Mouse (Mus musculus) forebrain, embryonic 11.5 days (tissue): ENCODE measurements around the gene Ano1. TPM values are rescaled to one million over a fixed set of nuclear protein-coding genes. Genes with fewer than 3 reads are reported as not detected.
A peak's percentile ranks its signal among the peaks of the same experiment; 100 is the strongest.

Source experiments
- ATAC-seq: fragments of 200-750 bp; cut with Nextera tagmentation; replicated peaks from 2 replicates; pipeline ENCODE4 v1.8.0; 2017; ENCODE audit warnings: moderate TSS enrichment; ENCODE audit not compliant: low FRiP score
- DNase-seq: peaks from one replicate; pipeline ENCODE4 v3.0.0-alpha.2; 2017; ENCODE audit warnings: low spot score
- H3K27ac ChIP-seq: fragments of 300-500 bp; sonication (generic); 2 replicates; pipeline ENCODE4 v1.5.1; 2014; ENCODE audit warnings: low read depth, low read length
- H3K27me3 ChIP-seq: fragments of 300-500 bp; sonication (generic); 2 replicates; pipeline ENCODE4 v1.6.1; 2014; ENCODE audit warnings: mild to moderate bottlenecking, low read length, mixed read lengths; ENCODE audit not compliant: control insufficient read depth, insufficient read depth
- H3K36me3 ChIP-seq: fragments of 300-500 bp; sonication (generic); 2 replicates; pipeline ENCODE4 v1.6.1; 2014; ENCODE audit warnings: mild to moderate bottlenecking, low read length, moderate library complexity, mixed read lengths; ENCODE audit not compliant: control insufficient read depth, insufficient read depth
- H3K4me1 ChIP-seq: fragments of 300-500 bp; sonication (generic); replicated peaks from 2 replicates; pipeline ENCODE4 v1.6.1; 2014; ENCODE audit warnings: low read length, mixed read lengths; ENCODE audit not compliant: control insufficient read depth, insufficient read depth
- H3K4me2 ChIP-seq: fragments of 300-500 bp; sonication (generic); 2 replicates; pipeline ENCODE4 v1.6.1; 2014; ENCODE audit warnings: low read depth, mild to moderate bottlenecking, low read length, moderate library complexity, mixed read lengths; ENCODE audit not compliant: severe bottlenecking
- H3K4me3 ChIP-seq: fragments of 300-500 bp; sonication (generic); 2 replicates; pipeline ENCODE4 v1.5.1; 2014; ENCODE audit warnings: low read depth, low read length
- H3K9ac ChIP-seq: fragments of 300-500 bp; sonication (generic); 2 replicates; pipeline ENCODE4 v1.6.1; 2014; ENCODE audit warnings: low read length
- H3K9me3 ChIP-seq: fragments of 300-500 bp; sonication (generic); 2 replicates; pipeline ENCODE4 v1.6.1; 2016; ENCODE audit warnings: low read length, mixed read lengths; ENCODE audit not compliant: control insufficient read depth
- WGBS: fragments of 180-500 bp; shearing (Covaris S2); extraction: QIAGEN DNeasy Blood & Tissue Kit; methylation state at CpG from one replicate; pipeline ENCODE4 v1.1.7; 2014; 5-methylcytosine and 5-hydroxymethylcytosine counted together
- polyA plus RNA-seq: library from polyadenylated mRNA; unstranded; fragments of >200 nt; fragmentation: Nextera tagmentation; extraction: Ambion mirVana; gene quantifications from 2 replicates; pipeline ENCODE4 v1.2.1, GENCODE M21; 2014

Gene Ano1
- polyA plus RNA-seq = 22.9 and 25.6 TPM in 2 replicates

DNA sequence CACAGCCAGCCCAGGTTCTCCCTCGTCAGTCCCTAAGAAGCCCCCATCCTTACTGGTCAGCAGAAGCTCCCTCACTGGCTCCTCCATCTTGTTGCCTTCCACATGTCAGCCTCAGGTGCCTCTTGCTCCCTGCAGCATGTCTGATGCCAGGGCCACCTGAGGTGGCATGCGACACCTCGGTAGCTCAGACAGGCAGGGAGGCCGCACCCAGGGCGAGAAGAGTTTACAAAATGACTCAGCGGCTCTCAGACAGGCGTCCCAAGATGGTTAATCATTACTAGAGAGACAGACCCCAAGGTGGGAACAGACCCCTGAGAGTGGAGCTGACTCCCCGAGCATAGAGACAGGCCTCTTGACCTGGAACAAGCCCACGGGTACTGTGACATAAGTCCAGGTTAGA, at the start of gene Ano1:
TSS of gene Ano1 (minus strand) at position 142 of the 400 bp plus-strand sequence.
- Histone ChIP-seq H3K4me2 (no peak within 1 kb of the TSS), H3K9me3 (no peaks in the 10 kb centered on the region), H3K4me1 (no peaks in the 10 kb centered on the region), H3K27me3 (no peaks in the 10 kb centered on the region), H3K9ac (no peak within 1 kb of the TSS), H3K4me3 (no peak within 1 kb of the TSS), H3K36me3 (no peaks in the 10 kb centered on the region), H3K27ac (no peak within 1 kb of the TSS)
- DNase-seq (no peak), ATAC-seq (no peak)
- 84% methylated on average over 9 of the region's 9 CpGs for WGBS

DNA sequence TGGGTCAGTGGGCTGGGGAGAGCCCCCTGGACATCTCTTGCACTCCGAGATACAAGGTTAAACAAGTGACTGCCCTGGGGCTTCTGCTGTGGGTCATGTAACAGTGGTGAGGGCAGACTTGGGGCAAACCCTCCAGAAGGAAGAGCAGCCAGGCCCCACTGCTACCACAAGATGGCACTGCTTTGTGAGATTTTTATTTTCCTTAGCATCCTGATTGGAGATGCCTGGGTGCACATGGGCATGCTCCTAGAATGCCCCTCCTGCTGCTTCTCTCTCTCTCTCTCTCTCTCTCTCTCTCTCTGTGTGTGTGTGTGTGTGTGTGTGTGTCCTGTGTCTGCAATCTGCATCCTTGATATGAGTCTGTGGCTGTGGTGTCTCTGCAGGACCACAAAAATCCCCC, 46.7 kb upstream of the Ano1 start:
- ATAC-seq (peak; percentile 43; the same call in 1 of the 2 replicates), DNase-seq (no peak)
- Histone ChIP-seq H3K27ac (no peak overlapping the region), H3K9me3 (no peaks in the 10 kb centered on the region), H3K9ac (no peak overlapping the region), H3K36me3 (no peaks in the 10 kb centered on the region), H3K4me3 (no peak overlapping the region), H3K27me3 (no peaks in the 10 kb centered on the region; the same call in 1 of the 2 replicates), H3K4me2 (no peak overlapping the region), H3K4me1 (peaks cover 2% of the 10 kb centered on the region; the same call in 1 of the 2 replicates)
- 23% methylated on average over 1 of the region's 1 CpGs for WGBS

DNA sequence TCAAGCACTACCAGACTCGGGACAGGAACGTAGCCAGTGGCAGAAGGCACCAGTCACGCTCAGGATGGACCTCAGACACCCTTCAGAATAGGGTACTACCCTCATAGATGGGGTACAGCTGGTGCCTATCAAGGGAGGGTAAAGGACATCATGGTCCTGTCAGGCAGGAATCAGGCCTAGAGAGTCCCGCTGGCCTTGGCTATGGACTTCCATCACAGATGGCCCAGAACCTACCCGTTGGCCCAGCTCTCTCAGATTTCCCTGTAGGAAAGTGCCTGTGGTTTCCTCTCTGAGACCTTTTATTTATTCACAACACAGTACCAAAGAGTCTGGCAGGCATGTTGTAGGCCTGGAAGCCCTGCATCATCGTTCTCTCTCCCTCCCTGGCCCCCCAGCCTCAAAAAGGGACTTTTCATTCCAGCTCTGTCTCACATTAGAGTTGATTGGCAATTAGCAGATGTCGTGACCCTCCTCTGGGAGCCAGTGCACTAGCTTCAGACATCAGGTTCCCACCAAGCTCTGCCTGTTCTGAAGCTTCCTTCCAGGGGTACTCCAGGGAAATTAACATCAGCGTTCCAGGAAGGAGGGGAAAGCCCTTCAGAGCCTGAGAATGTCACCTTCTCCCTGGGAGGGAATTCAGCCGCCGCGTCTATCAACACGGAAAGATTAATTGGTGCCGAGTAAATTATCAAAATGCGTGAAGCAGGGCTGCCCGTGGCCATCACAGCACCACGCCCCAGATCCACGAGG, 45.4 kb upstream of the Ano1 start:
- H3K27me3 ChIP-seq = no peaks in the 10 kb centered on the region; the same call in 1 of the 2 replicates
- H3K4me3 ChIP-seq = no peak overlapping the region
- H3K27ac ChIP-seq = no peak overlapping the region
- H3K9me3 ChIP-seq = no peaks in the 10 kb centered on the region
- no peaks in the 10 kb centered on the region for H3K36me3 ChIP-seq
- ATAC-seq = no peak
- DNase-seq = no peak
- no peak overlapping the region for H3K4me2 ChIP-seq
- H3K4me1 ChIP-seq = peaks cover 2% of the 10 kb centered on the region; the same call in 1 of the 2 replicates
- WGBS = 71% methylated on average over 17 of the region's 17 CpGs
- H3K9ac ChIP-seq = no peak overlapping the region

DNA sequence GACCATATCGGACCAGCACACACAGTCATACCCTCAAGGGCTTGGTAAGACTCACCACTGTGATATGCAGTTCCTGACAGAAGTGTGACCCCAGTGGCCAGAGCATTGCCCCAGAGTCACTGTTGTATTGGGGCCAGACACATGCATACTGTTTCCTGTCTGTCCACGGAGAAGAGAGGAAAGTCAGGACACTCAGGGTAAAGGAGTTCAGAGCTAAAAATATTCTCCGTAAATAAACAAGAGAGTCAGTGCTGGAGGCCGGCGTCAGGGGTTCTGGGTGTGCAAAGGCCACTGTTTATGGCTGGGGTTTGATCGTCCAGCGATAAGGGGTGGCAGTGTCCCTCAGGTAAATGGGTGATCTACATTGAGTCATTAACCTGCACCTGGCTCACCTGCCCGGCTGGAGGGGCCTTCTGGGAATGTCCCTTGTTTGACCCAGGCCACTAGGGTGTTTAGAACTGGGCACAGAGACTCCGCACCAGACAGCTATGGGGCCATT, 44.3 kb upstream of the Ano1 start:
- Histone ChIP-seq H3K9me3 (no peaks in the 10 kb centered on the region), H3K9ac (no peak overlapping the region), H3K27me3 (no peaks in the 10 kb centered on the region; the same call in 1 of the 2 replicates), H3K27ac (no peak overlapping the region), H3K4me2 (no peak overlapping the region), H3K4me1 (peaks cover 2% of the 10 kb centered on the region; the same call in 1 of the 2 replicates), H3K36me3 (no peaks in the 10 kb centered on the region), H3K4me3 (no peak overlapping the region)
- DNase-seq = no peak
- 88% methylated on average over 9 of the region's 9 CpGs for WGBS
- ATAC-seq = no peak

DNA sequence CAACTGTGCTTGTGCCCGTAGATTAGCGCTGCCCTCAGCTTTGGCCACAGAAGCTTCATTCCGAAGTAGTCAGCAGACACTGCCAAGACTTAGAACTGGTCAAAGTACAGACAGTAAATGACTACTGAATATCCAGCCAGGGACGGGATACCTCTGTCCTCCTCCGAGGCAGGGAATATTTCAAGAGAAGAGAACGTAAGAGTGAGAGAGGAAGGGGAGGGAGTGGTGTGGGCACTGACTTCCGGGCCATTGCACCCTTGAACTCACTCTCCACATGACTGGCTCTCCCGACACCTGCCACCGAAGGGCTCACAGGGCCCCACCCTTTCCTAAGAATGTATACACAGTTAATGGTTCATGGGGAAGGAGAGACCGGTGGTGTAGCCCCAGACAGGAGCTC, 41.5 kb upstream of the Ano1 start:
- H3K36me3 ChIP-seq = no peaks in the 10 kb centered on the region
- ATAC-seq (no peak), DNase-seq (no peak)
- H3K9ac ChIP-seq = no peak overlapping the region
- H3K27ac ChIP-seq = no peak overlapping the region
- no peak overlapping the region for H3K4me3 ChIP-seq
- H3K27me3 ChIP-seq = no peaks in the 10 kb centered on the region
- H3K4me2 ChIP-seq = no peak overlapping the region
- WGBS = 86% methylated on average over 10 of the region's 10 CpGs
- H3K9me3 ChIP-seq = no peaks in the 10 kb centered on the region
- no peaks in the 10 kb centered on the region; the same call in 1 of the 2 replicates for H3K4me1 ChIP-seq

DNA sequence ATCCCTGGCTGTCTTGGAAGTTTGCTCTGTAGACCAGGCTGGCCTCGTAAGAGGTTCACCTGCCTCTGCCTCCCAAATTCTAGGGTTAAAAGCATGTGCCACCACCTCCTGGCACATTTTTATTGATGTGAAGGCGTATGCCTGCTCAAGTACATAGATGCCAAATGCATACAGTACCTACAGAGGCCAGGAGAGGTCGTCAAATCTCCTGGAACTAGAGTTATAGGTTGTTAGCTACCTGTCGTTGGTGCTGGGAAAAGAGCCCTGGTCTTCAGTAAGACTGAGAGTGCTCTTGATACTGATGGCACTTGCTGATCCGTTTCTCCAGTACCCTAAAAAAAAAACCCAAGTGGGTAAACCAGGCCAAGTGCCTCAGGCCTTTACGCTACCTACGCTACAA, 39.7 kb upstream of the Ano1 start:
- H3K9me3 ChIP-seq = no peaks in the 10 kb centered on the region
- H3K4me2 ChIP-seq = no peak overlapping the region
- no peaks in the 10 kb centered on the region for H3K4me1 ChIP-seq
- H3K4me3 ChIP-seq = no peak overlapping the region
- H3K36me3 ChIP-seq = no peaks in the 10 kb centered on the region
- DNase-seq (no peak), ATAC-seq (no peak)
- 89% methylated on average over 7 of the region's 7 CpGs for WGBS
- no peaks in the 10 kb centered on the region for H3K27me3 ChIP-seq
- H3K27ac ChIP-seq = no peak overlapping the region
- no peak overlapping the region for H3K9ac ChIP-seq

DNA sequence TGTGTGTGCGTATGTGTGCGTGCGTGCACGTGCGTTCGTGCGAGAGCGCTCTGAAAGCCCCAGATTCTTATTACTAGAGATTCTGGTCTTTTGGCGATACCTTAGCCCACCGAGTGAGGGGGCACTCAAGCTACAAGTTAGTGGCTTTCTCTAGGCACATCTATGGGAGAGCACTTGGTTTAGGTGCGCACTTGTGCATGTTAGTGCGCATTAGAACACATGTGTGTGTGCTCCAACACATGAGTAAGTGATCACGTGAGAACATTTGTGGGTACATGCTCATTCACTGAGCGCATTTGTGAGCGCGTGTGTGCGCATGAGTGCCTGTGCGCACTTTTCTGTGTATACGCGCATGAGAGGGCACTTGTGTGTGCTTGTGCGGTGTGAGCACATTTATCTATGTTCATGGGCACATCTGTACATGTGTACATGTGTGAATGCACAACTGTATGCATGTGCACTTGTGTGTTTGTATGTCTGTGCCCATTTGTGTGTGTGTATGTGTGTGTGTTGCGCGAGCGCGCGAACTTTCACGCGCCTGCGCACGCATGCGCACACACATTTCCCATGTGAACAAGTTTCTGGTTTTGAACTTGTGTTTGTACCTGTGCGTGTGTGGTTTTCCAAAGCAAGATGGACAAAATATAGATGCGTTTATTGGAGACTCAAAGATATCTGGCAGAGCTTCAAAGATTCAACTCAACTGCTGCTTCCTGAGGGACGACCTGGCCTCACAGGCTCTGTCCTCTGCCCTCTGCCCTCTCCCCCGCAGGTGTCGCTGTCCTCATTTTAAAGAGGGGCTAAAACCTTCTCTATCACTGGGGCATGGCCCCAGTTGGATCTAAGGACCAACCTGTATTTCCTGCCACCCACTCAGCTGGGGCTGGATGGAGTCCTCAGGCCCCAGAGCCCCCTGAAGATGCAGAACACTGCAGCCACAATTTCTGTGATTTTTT, 38.1 kb upstream of the Ano1 start:
- H3K4me1 ChIP-seq = no peaks in the 10 kb centered on the region
- H3K27me3 ChIP-seq = no peaks in the 10 kb centered on the region
- H3K9ac ChIP-seq = no peak overlapping the region
- H3K4me3 ChIP-seq = peak overlapping the region; percentile 23; the same call in 1 of the 2 replicates
- peak overlapping the region; percentile 42; the same call in 1 of the 2 replicates for H3K4me2 ChIP-seq
- H3K36me3 ChIP-seq = no peaks in the 10 kb centered on the region
- ATAC-seq = peak; percentile 37
- WGBS = 49% methylated on average over 36 of the region's 36 CpGs
- H3K9me3 ChIP-seq = no peaks in the 10 kb centered on the region
- H3K27ac ChIP-seq = no peak overlapping the region
- peak; percentile 70 for DNase-seq

DNA sequence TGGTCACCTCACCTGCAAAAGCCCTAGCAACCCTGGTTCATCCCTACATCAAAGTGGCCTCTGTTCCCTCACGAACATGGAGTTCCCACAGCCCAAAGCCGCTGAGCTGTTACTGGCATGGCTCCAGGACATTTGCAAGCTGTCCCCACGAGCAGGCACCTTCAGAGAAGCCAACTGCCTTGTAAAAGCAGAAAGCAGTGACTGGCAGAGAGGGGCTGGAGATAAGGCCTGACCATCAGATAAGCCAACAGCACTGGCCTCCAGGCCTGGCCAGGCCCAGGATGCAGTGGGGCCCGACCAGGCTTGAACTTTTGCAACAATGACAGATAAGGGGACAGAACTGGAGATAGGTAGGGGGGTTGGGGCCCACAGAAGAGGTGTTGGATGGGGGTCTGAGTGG, 36.9 kb upstream of the Ano1 start:
- 75% methylated on average over 4 of the region's 4 CpGs for WGBS
- no peaks in the 10 kb centered on the region for H3K4me1 ChIP-seq
- H3K4me3 ChIP-seq = no peak overlapping the region
- no peak overlapping the region for H3K27ac ChIP-seq
- no peak overlapping the region for H3K4me2 ChIP-seq
- H3K27me3 ChIP-seq = no peaks in the 10 kb centered on the region
- H3K9ac ChIP-seq = no peak overlapping the region
- DNase-seq (no peak), ATAC-seq (no peak)
- H3K36me3 ChIP-seq = no peaks in the 10 kb centered on the region
- H3K9me3 ChIP-seq = no peaks in the 10 kb centered on the region
